Mouse (Mus musculus) heart, embryonic 13.5 days (tissue): ENCODE measurements around the gene Fbll1. TPM values are rescaled to one million over a fixed set of nuclear protein-coding genes. Genes with fewer than 3 reads are reported as not detected.
A peak's percentile ranks its signal among the peaks of the same experiment; 100 is the strongest.

Experiments
- ATAC-seq: fragments of 200-750 bp; cut with Nextera tagmentation; 2 replicates; pipeline ENCODE4 v1.8.0; 2017; ENCODE audit warnings: moderate TSS enrichment; ENCODE audit not compliant: insufficient number of reproducible peaks, low FRiP score, low TSS enrichment; ENCODE audit errors: extremely low read depth
- H3K27ac ChIP-seq: fragments of 300-500 bp; sonication (generic); replicated peaks from 2 replicates; pipeline ENCODE4 v1.5.1; 2015; ENCODE audit warnings: moderate library complexity, mild to moderate bottlenecking, inconsistent platforms
- H3K27me3 ChIP-seq: fragments of 300-500 bp; sonication (generic); replicated peaks from 2 replicates; pipeline ENCODE4 v1.6.1; 2015; ENCODE audit warnings: mild to moderate bottlenecking, inconsistent platforms
- H3K36me3 ChIP-seq: fragments of 300-500 bp; sonication (generic); 2 replicates; pipeline ENCODE4 v1.6.1; 2015; ENCODE audit warnings: mild to moderate bottlenecking, inconsistent platforms
- H3K4me1 ChIP-seq: fragments of 300-500 bp; sonication (generic); 2 replicates; pipeline ENCODE4 v1.6.1; 2015; ENCODE audit warnings: inconsistent platforms
- H3K4me2 ChIP-seq: fragments of 300-500 bp; sonication (generic); 2 replicates; pipeline ENCODE4 v1.6.1; 2015; ENCODE audit warnings: inconsistent platforms, mild to moderate bottlenecking, moderate library complexity
- H3K4me3 ChIP-seq: fragments of 300-500 bp; sonication (generic); 2 replicates; pipeline ENCODE4 v1.5.1; 2015; ENCODE audit warnings: moderate library complexity, mild to moderate bottlenecking, inconsistent platforms
- H3K9ac ChIP-seq: fragments of 300-500 bp; sonication (generic); 2 replicates; pipeline ENCODE4 v1.6.1; 2015; ENCODE audit warnings: inconsistent platforms, mild to moderate bottlenecking, moderate library complexity
- H3K9me3 ChIP-seq: fragments of 300-500 bp; sonication (generic); 2 replicates; pipeline ENCODE4 v1.6.1; 2016; ENCODE audit warnings: inconsistent platforms
- WGBS: fragments of 180-500 bp; shearing (Covaris S2); methylation state at CpG from one replicate; pipeline ENCODE4 v1.1.7; 2015; ENCODE audit warnings: mixed read lengths; 5-methylcytosine and 5-hydroxymethylcytosine counted together
- microRNA counts: library from miRNA; unstranded; fragments of <30 nt; microRNA quantifications from one replicate; lab custom pipeline; 2016
- microRNA-seq: library from miRNA; unstranded; fragments of <30 nt; microRNA quantifications from one replicate; pipeline ENCODE4, GENCODE M21; 2016
- polyA plus RNA-seq: library from polyadenylated mRNA; unstranded; fragments of >200 nt; fragmentation: Nextera tagmentation; extraction: Ambion mirVana; gene quantifications from 2 replicates; pipeline ENCODE4 v1.2.1, GENCODE M21; 2015

Gene Fbll1
- polyA plus RNA-seq, 1 experiment from 2014 or later: not detected

DNA sequence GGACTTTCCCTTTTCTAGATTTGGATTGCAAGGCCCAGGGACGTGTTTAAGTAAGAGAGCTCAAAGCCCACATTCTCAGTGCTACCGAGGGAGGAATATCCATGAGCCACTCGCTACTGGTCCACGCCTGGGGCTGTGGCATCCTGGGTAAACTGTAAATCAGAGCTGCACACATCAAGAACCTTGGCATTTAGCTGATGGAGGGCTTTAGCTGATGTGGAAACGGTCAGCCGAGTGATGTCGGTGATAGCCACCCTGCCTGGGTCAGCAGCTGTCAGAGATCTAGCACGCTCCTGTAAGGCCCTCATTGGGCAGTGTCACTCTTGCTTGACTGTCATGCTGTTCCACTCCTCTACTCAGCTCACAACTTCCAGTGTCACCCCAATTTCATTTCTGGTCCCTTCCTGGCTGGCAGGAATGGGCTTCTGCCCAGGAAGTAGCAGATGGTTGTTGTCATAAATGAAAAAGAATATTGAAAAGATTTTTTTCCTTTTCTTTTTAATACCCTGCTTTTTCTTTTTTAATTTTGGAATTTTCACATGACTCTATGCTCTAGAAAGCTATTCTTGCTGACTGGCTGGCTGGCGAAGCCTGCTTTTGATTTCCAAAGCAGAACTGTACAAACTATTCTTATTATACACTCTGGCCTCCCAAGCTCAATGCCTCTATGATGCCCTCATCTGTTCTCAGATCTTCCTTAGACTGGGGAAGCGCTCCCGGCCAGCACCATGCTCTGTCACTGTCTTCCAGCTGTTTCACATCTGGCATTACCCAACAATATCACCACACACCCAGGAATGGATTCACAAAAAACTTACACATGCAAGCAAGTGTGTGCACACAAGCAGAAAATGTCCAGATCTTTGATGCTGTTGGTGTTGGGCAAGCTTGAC is 42.0 kb downstream of the Fbll1 start:
- Histone ChIP-seq H3K4me1 (no peaks in the 10 kb centered on the region), H3K36me3 (no peaks in the 10 kb centered on the region), H3K4me2 (no peak overlapping the region), H3K9ac (no peak overlapping the region), H3K27me3 (no peaks in the 10 kb centered on the region), H3K27ac (no peak overlapping the region), H3K4me3 (no peak overlapping the region), H3K9me3 (no peaks in the 10 kb centered on the region)
- ATAC-seq: no peak
- WGBS: 75% methylated on average over 11 of the region's 11 CpGs

DNA sequence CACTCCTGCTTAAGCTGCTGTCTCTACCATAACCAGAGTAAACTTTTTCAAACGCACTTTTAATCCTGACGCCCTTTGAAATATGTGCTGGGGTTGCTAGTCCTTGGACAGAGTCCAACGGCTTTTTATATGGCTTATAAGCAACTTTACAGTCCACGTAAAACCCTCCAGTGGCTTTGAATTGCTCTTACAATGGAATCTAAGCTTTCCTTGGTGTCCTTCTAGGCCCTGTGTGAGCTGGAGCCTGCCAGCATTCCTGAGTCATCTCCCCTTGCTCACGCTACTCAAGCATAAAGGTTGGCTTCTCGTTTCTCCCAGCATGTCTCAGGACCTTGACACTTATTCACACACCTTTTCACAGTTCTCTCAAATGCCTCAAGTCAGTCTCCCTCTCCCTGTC is 43.1 kb downstream of the Fbll1 start:
- H3K27ac ChIP-seq: no peak overlapping the region
- no peaks in the 10 kb centered on the region for H3K27me3 ChIP-seq
- 52% methylated on average over 6 of the region's 6 CpGs for WGBS
- no peak overlapping the region for H3K4me2 ChIP-seq
- no peaks in the 10 kb centered on the region for H3K9me3 ChIP-seq
- H3K36me3 ChIP-seq: no peaks in the 10 kb centered on the region
- no peak overlapping the region for H3K4me3 ChIP-seq
- H3K4me1 ChIP-seq: peaks cover 2% of the 10 kb centered on the region; the same call in 1 of the 2 replicates
- ATAC-seq: no peak
- no peak overlapping the region for H3K9ac ChIP-seq

- WGBS: 88% methylated on average over 4 of the region's 4 CpGs
- no peak overlapping the region for H3K27ac ChIP-seq
These were observed 43.7 kb downstream of the Fbll1 start for GRCm38 (mm10) chr11:35754906-35755418.

DNA sequence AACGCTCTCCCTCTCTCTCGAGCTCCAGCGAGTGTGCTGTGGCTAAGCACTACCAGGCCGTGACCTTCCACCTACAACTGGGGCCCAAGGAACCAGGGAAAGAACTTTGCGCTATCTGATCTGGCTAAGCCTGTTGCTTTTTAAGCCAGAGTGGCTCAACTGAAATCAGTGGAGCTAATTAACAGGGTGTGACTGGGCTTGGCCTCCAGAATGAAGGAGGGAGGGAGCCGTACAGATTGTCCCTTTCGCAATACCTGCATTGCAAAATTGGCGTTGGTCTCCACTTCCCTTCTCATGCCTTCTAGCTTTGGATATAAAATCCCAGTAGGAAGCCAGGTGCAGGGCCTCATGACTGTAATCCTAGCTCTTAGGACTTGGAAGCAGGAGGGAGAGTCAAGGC is 48.1 kb downstream of the Fbll1 start:
- no peaks in the 10 kb centered on the region for H3K27me3 ChIP-seq
- no peaks in the 10 kb centered on the region for H3K36me3 ChIP-seq
- H3K4me1 ChIP-seq: peaks cover 5% of the 10 kb centered on the region; the same call in 1 of the 2 replicates
- H3K9me3 ChIP-seq: no peaks in the 10 kb centered on the region
- 72% methylated on average over 8 of the region's 8 CpGs for WGBS
- H3K4me3 ChIP-seq: no peak overlapping the region
- H3K9ac ChIP-seq: no peak overlapping the region
- H3K4me2 ChIP-seq: no peak overlapping the region
- no peak overlapping the region for H3K27ac ChIP-seq
- ATAC-seq: no peak

More at GRCm38 (mm10) chr11:35754906-35755418, 43.7 kb downstream of the Fbll1 start:
- H3K27me3 ChIP-seq: no peaks in the 10 kb centered on the region
- no peaks in the 10 kb centered on the region for H3K9me3 ChIP-seq
- no peak overlapping the region for H3K4me2 ChIP-seq
- ATAC-seq: no peak
- peaks cover 5% of the 10 kb centered on the region; the same call in 1 of the 2 replicates for H3K4me1 ChIP-seq
- H3K36me3 ChIP-seq: no peaks in the 10 kb centered on the region
- H3K9ac ChIP-seq: no peak overlapping the region
- no peak overlapping the region for H3K4me3 ChIP-seq

MicroRNAs encoded within 50 kb of the gene (microRNA counts, 519-probe panel; counts per million panel counts)
- microRNA mmu-miR-103 (lab: Ali Mortazavi, UCI): 6,092 counts per million, percentile 94 among the panel's probes with 10 or more counts

Small RNA genes lying within 50 kb of the gene (microRNA-seq; reads per million reads assigned to microRNA genes)
- gene Mir103-1: 3.7 reads per million, percentile 15 among the genes with 10 or more reads in this experiment

Other genes starting within 250 kb of the Fbll1 start
- 8.0 and 8.4 TPM in 2 replicates for gene Pank3, start 29.4 kb downstream of the Fbll1 start, polyA plus RNA-seq
- gene Rars, start 35.6 kb upstream of the Fbll1 start, polyA plus RNA-seq: 63.5 and 70.0 TPM in 2 replicates
- gene Wwc1, start 181.6 kb upstream of the Fbll1 start, polyA plus RNA-seq: 1.0 and 1.1 TPM in 2 replicates